Mouse (Mus musculus) cerebellum, adult 2 months (tissue): ENCODE data around the gene Homer2. TPM values are rescaled to one million over a fixed set of nuclear protein-coding genes. Genes with fewer than 3 reads are reported as not detected.

Experiments
- DNase-seq, 2 experiments: peaks; one replicate each; pipeline ENCODE4 v3.0.0; 2021
- H3K27ac ChIP-seq: fragments of 200-500 bp; 2 replicates; pipeline ENCODE4 v1.5.1; 2012; ENCODE audit warnings: low read length, control low read depth, inconsistent platforms; ENCODE audit not compliant: insufficient read depth
- H3K27me3 ChIP-seq: fragments of 200-500 bp; 2 replicates; pipeline ENCODE4 v1.6.1; 2012; ENCODE audit warnings: inconsistent platforms, mild to moderate bottlenecking, low read length, moderate library complexity; ENCODE audit not compliant: control insufficient read depth, insufficient read depth
- H3K4me1 ChIP-seq: fragments of 200-500 bp; 2 replicates; pipeline ENCODE4 v1.6.1; 2011; ENCODE audit warnings: low read length; ENCODE audit not compliant: control insufficient read depth, insufficient read depth
- H3K4me3 ChIP-seq: fragments of 200-500 bp; replicated peaks from 2 replicates; pipeline ENCODE3; 2011; ENCODE audit warnings: mild to moderate bottlenecking, low read depth, low read length, control low read depth; ENCODE audit not compliant: insufficient read depth
- CTCF ChIP-seq: fragments of 200-500 bp; IDR thresholded peaks from 2 replicates; pipeline ENCODE4 v1.5.1; 2011; ENCODE audit warnings: low read depth, mild to moderate bottlenecking, control low read depth, low read length, moderate library complexity, borderline replicate concordance; ENCODE audit not compliant: insufficient read depth
- POLR2A ChIP-seq: fragments of 200-500 bp; IDR thresholded peaks from 2 replicates; pipeline ENCODE4 v1.6.1; 2011; ENCODE audit warnings: low read length, control low read depth, borderline replicate concordance; ENCODE audit not compliant: insufficient read depth
- WGBS: fragments of 180-500 bp; shearing (Covaris S2); methylation state at CpG from one replicate; pipeline ENCODE4 v1.1.7; 2018; 5-methylcytosine and 5-hydroxymethylcytosine counted together
- polyA plus RNA-seq: library from polyadenylated mRNA; depleted of rRNA; stranded (reverse); fragments of >200 nt; gene quantifications from 2 replicates; pipeline ENCODE4 v1.2.3, GENCODE M21; 2012

The Homer2 gene
- polyA plus RNA-seq, 1 experiment, result 10.0 TPM

GRCm38 (mm10) chr7:81606452-81606851, 100.9 kb downstream of the Homer2 start:
- DNase-seq, result no peak
- TF ChIP-seq CTCF, result no peak
- no peak for TF ChIP-seq POLR2A
- H3K4me3 ChIP-seq, result no peak overlapping the region
- H3K4me1 ChIP-seq, result no peaks in the 10 kb centered on the region
- 65% methylated on average over 5 of the region's 5 CpGs for WGBS
- H3K27ac ChIP-seq, result no peak overlapping the region
- no peaks in the 10 kb centered on the region for H3K27me3 ChIP-seq

GRCm38 (mm10) chr7:81605489-81605888, 101.8 kb downstream of the Homer2 start:
- no peak for DNase-seq
- TF ChIP-seq CTCF (no peak), POLR2A (no peak)
- H3K27me3 ChIP-seq, result no peaks in the 10 kb centered on the region
- H3K4me3 ChIP-seq, result no peak overlapping the region
- WGBS, result 61% methylated on average over 4 of the region's 4 CpGs
- H3K27ac ChIP-seq, result no peak overlapping the region
- no peaks in the 10 kb centered on the region for H3K4me1 ChIP-seq

- Histone ChIP-seq H3K27me3 (no peaks in the 10 kb centered on the region), H3K4me3 (no peak overlapping the region), H3K4me1 (no peaks in the 10 kb centered on the region), H3K27ac (no peak overlapping the region)
- no peak for TF ChIP-seq POLR2A
- TF ChIP-seq CTCF, result no peak
- no peak for DNase-seq
- 92% methylated on average over 5 of the region's 5 CpGs for WGBS
These were observed 102.3 kb downstream of the Homer2 start for GRCm38 (mm10) chr7:81604991-81605390.

GRCm38 (mm10) chr7:81599379-81600280, 107.7 kb downstream of the Homer2 start:
- Histone ChIP-seq H3K4me3 (no peak overlapping the region), H3K27ac (no peak overlapping the region), H3K27me3 (no peaks in the 10 kb centered on the region), H3K4me1 (peaks cover 8% of the 10 kb centered on the region; the same call in 1 of the 2 replicates)
- no peak for TF ChIP-seq CTCF
- no peak for TF ChIP-seq POLR2A
- 85% methylated on average over 8 of the region's 8 CpGs for WGBS
- DNase-seq, result no peak

- DNase-seq, result no peak
- TF ChIP-seq POLR2A (no peak), CTCF (no peak)
- Histone ChIP-seq H3K4me3 (no peak overlapping the region), H3K27ac (no peak overlapping the region), H3K4me1 (peaks cover 8% of the 10 kb centered on the region; the same call in 1 of the 2 replicates), H3K27me3 (no peaks in the 10 kb centered on the region)
- WGBS, result 100% methylated on average over 1 of the region's 1 CpGs
These were observed 109.7 kb downstream of the Homer2 start for GRCm38 (mm10) chr7:81597660-81598059.

- peaks cover 8% of the 10 kb centered on the region; the same call in 1 of the 2 replicates for H3K4me1 ChIP-seq
These were observed 111.2 kb downstream of the Homer2 start for GRCm38 (mm10) chr7:81596086-81596485.

GRCm38 (mm10) chr7:81595056-81595455, 112.3 kb downstream of the Homer2 start:
- Histone ChIP-seq H3K4me3 (no peak overlapping the region), H3K27ac (no peak overlapping the region), H3K27me3 (no peaks in the 10 kb centered on the region), H3K4me1 (peaks cover 8% of the 10 kb centered on the region; the same call in 1 of the 2 replicates)
- peak in 1 of 2 experiments; percentile 62 for DNase-seq
- TF ChIP-seq CTCF (no peak), POLR2A (no peak)
- WGBS, result 16% methylated on average over 5 of the region's 5 CpGs

More at GRCm38 (mm10) chr7:81596086-81596485, 111.2 kb downstream of the Homer2 start:
- Histone ChIP-seq H3K27me3 (no peaks in the 10 kb centered on the region), H3K4me3 (no peak overlapping the region), H3K27ac (no peak overlapping the region)
- no peak for TF ChIP-seq CTCF
- TF ChIP-seq POLR2A, result no peak
- 79% methylated on average over 6 of the region's 6 CpGs for WGBS
- no peak for DNase-seq

GRCm38 (mm10) chr7:81593387-81593786, 113.9 kb downstream of the Homer2 start:
- no peak overlapping the region for H3K27ac ChIP-seq
- DNase-seq, result no peak
- TF ChIP-seq CTCF, result no peak
- TF ChIP-seq POLR2A, result no peak
- no peak overlapping the region for H3K4me3 ChIP-seq
- H3K27me3 ChIP-seq, result no peaks in the 10 kb centered on the region
- 92% methylated on average over 8 of the region's 8 CpGs for WGBS
- peaks cover 8% of the 10 kb centered on the region; the same call in 1 of the 2 replicates for H3K4me1 ChIP-seq
